In genomic region chr1:191305610-191306009, GRCm38 (mm10) we compare ENCODE assay signal across 10 mouse cellular contexts. TPM values are rescaled to one million over a fixed set of nuclear protein-coding genes. Genes with fewer than 3 reads are reported as not detected.
DNase-seq lines count a peak whose midpoint lies in the region; ATAC-seq and TF ChIP-seq lines count a peak whose summit lies in the region.
"Had no signal": no experiment of that assay in that cellular context is flagged by ENCODE, and none has a peak within 500 bp of the region (broad histone marks: within the 10 kb centered on the region; RNA-seq: fewer than 3 reads in every experiment).

No protein-coding gene starts in this region.

- TF ChIP-seq CTCF in cerebellum, adult 2 months (IDR thresholded peaks at IDR 0.05; ENCODE audit: borderline replicate concordance, insufficient read depth, low read depth, low read length): peak; percentile 54; the same call in 1 of the 2 replicates

- H3K4me2 ChIP-seq in liver, embryonic 12.5 days: no peak overlapping the region
- H3K4me2 ChIP-seq in liver, embryonic 11.5 days: no peak overlapping the region
- H3K4me2 ChIP-seq: heart, embryonic 13.5 days had no signal

- H3K27ac ChIP-seq in cerebellum, adult 2 months (ENCODE audit: insufficient read depth, low read length): no peak overlapping the region
- H3K27ac ChIP-seq in liver, embryonic 12.5 days: no peak overlapping the region
- H3K27ac ChIP-seq in liver, embryonic 11.5 days (ENCODE audit: low read depth, low read length): no peak overlapping the region
- H3K27ac ChIP-seq: heart, embryonic 13.5 days had no signal

- no peak for DNase-seq in cerebellum, adult 2 months
- no peak for DNase-seq in cerebellum, postnatal 36 days
- no peak for DNase-seq in liver, embryonic 11.5 days (ENCODE audit: low spot score)
- peak; percentile 39 for DNase-seq in ZHBTc4 (ENCODE audit: low read depth, low spot score)
- DNase-seq in layer of hippocampus, adult 11-12 months (ENCODE audit: low spot score): no peak
- DNase-seq in ovary, postnatal 36 days (ENCODE audit: low spot score): no peak
- DNase-seq: adrenal gland, adult 8-10 months had no signal

- 45% methylated on average over 7 of the region's 7 CpGs for WGBS in cerebellum, adult 2 months
- WGBS in liver, embryonic 12.5 days (ENCODE audit: insufficient replicate concordance): 76% methylated on average over 7 of the region's 7 CpGs
- WGBS in liver, embryonic 11.5 days: 73% methylated on average over 7 of the region's 7 CpGs

- H3K4me1 ChIP-seq in cerebellum, adult 2 months (ENCODE audit: control insufficient read depth, insufficient read depth, low read length): no peaks in the 10 kb centered on the region
- no peaks in the 10 kb centered on the region for H3K4me1 ChIP-seq in liver, embryonic 12.5 days
- no peaks in the 10 kb centered on the region for H3K4me1 ChIP-seq in liver, embryonic 11.5 days (replicated peaks; ENCODE audit: control insufficient read depth, insufficient read depth, low read length)

- no peak for TF ChIP-seq POLR2A in cerebellum, adult 2 months (IDR thresholded peaks at IDR 0.05; ENCODE audit: borderline replicate concordance, insufficient read depth, low read length)

- 0 out of 2 replicates have a peak, but pooled peaks have one; percentile 6 for ATAC-seq in liver, embryonic 12.5 days
- no peak for ATAC-seq in liver, embryonic 11.5 days (replicated peaks; ENCODE audit: low FRiP score)
- peak; percentile 76 for ATAC-seq in megakaryocyte, adult 5-6 weeks (ENCODE audit: poor library complexity, severe bottlenecking)

- no peak overlapping the region for H3K9ac ChIP-seq in liver, embryonic 12.5 days
- no peak overlapping the region for H3K9ac ChIP-seq in liver, embryonic 11.5 days (ENCODE audit: low read depth, low read length)
- H3K9ac ChIP-seq: heart, embryonic 13.5 days had no signal

- no peaks in the 10 kb centered on the region; the same call in 1 of the 2 replicates for H3K9me3 ChIP-seq in liver, embryonic 12.5 days (replicated peaks)
- no peaks in the 10 kb centered on the region for H3K9me3 ChIP-seq in liver, embryonic 11.5 days (ENCODE audit: control insufficient read depth, low read length)
- H3K9me3 ChIP-seq: heart, embryonic 13.5 days had no signal

- no peak overlapping the region for H3K4me3 ChIP-seq in cerebellum, adult 2 months (replicated peaks; ENCODE audit: insufficient read depth, low read depth, low read length)
- no peak overlapping the region for H3K4me3 ChIP-seq in liver, embryonic 12.5 days
- H3K4me3 ChIP-seq in liver, embryonic 11.5 days (ENCODE audit: low read depth, low read length): no peak overlapping the region
- H3K4me3 ChIP-seq: heart, embryonic 13.5 days had no signal

- H3K27me3 ChIP-seq in cerebellum, adult 2 months (ENCODE audit: control insufficient read depth, insufficient read depth, low read length): no peaks in the 10 kb centered on the region
- H3K27me3 ChIP-seq in liver, embryonic 12.5 days (replicated peaks): no peaks in the 10 kb centered on the region
- no peaks in the 10 kb centered on the region for H3K27me3 ChIP-seq in liver, embryonic 11.5 days (replicated peaks; ENCODE audit: control insufficient read depth, insufficient read depth, low read length)
- H3K27me3 ChIP-seq: heart, embryonic 13.5 days had no signal

- peaks cover 19% of the 10 kb centered on the region for H3K36me3 ChIP-seq in liver, embryonic 12.5 days
- no peaks in the 10 kb centered on the region for H3K36me3 ChIP-seq in liver, embryonic 11.5 days (ENCODE audit: control insufficient read depth, insufficient read depth, low read length)

RNA-seq across cellular contexts. Expression of gene Nenf, which starts 12.4 kb away (rescaled TPM):
- 150 and 156 TPM in 2 replicates for polyA plus RNA-seq in cerebellum, adult 2 months (2012; rRNA removed)
- polyA plus RNA-seq in liver, embryonic 12.5 days (2016; fragmentation: Nextera tagmentation; extraction: Ambion mirVana): 37.1 and 39.7 TPM in 2 replicates
- 53.6 and 56.4 TPM in 2 replicates for polyA plus RNA-seq in liver, embryonic 11.5 days (2014; fragmentation: Nextera tagmentation; extraction: Ambion mirVana)
- total RNA-seq in megakaryocyte, adult 5-6 weeks (2015): 14.9 and 15.1 TPM in 2 replicates
- total RNA-seq in megakaryocyte, adult 5-6 weeks (2017): 4.6 and 6.3 TPM in 2 replicates

RNA-seq across cellular contexts. Expression of gene Tmem206, which starts 20.1 kb away (rescaled TPM):
- 11.5 and 13.4 TPM in 2 replicates for polyA plus RNA-seq in cerebellum, adult 2 months (2012; rRNA removed)
- 9.8 and 10.5 TPM in 2 replicates for polyA plus RNA-seq in liver, embryonic 12.5 days (2016; fragmentation: Nextera tagmentation; extraction: Ambion mirVana)
- 15.4 and 18.8 TPM in 2 replicates for polyA plus RNA-seq in liver, embryonic 11.5 days (2014; fragmentation: Nextera tagmentation; extraction: Ambion mirVana)
- 9.4 and 14.9 TPM in 2 replicates for total RNA-seq in megakaryocyte, adult 5-6 weeks (2015)
- 9.0 and 10.3 TPM in 2 replicates for total RNA-seq in megakaryocyte, adult 5-6 weeks (2017)
